Mouse (Mus musculus) left cerebral cortex, postnatal 36 days (tissue): ENCODE results near the gene Gm10392. TPM values are rescaled to one million over a fixed set of nuclear protein-coding genes. Genes with fewer than 3 reads are reported as not detected.

ENCODE experiments used
- DNase-seq, 2 experiments: peaks; one replicate each; pipeline ENCODE4 v3.0.0; 2021 to 2022; ENCODE audit warnings: low spot score in 2 of 2, mixed read lengths in 1 of 2
- intact Hi-C: fragments of 180-260 bp; cut with DNase I; formaldehyde crosslinking; loops from one replicate; pipeline ENCODE4 v1.15.1; 2025
- total RNA-seq, 2 experiments: library from RNA; stranded (reverse); gene quantifications; 2 replicates each; pipeline ENCODE4 v1.2.3; 2021

The Gm10392 gene
- total RNA-seq, 2 experiments from 2014 or later = not detected

DNA sequence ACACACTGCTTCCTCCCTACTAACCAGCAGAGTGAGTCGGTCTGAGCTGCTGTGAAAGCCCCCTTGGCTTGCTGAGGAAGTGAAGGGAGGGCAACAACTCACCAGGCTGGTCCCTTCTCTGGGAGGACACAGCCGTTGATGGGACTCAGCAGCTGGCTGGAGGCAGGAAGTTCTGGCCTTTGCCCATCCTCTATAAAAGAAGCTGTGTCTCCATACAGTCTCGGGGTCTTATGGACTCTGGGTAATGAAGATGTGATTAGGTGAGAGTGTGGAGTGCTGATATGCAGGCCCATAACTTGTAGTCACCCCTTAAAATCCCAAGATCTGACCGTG, 24.7 kb downstream of the Gm10392 start:
- DNase-seq = no peak

DNA sequence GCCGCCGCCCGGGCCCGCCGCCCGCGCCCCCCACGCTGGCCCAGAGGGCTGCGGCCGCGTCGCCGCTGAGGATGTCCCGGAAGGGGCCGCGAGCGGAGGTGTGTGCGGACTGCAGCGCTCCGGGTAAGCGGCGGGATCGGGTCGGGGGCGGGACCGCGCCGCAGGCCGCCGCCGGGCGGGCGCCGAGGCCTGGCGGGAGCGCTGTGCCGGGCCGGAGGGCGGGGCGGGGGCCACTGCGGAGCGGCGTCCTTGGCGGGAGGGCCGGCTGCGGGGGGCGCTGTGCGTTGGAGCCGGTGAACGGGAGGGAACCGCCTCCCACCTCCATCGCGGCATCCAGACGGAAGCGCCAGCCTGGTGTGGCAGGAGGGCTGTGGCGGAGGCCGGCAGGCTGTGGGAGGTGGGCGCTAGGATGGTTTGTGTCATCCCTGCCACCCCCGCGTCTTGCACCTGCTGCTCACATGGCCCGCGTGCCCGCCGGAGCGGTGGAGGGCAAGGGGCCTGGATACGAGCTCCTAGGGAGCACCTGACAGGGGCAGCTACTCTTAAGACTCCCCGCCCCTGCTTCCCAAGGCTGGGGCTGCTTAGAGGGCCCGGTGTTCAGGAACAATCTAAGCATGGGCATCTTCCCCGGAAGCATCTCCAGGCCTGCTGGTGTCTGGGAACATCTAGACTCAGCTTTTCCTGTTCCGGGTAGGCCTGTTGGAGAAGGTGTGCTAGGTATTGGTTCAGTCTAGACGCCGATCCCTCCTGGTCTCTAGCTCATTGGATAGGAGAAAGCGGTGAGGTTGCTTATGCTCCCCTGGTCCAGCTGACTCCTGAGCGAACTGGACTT, 25.3 kb downstream of the Gm10392 start, which contains the start of gene Git1:
TSS of gene Git1 (plus strand) at position 51 of the 832 bp plus-strand sequence.
- peak; percentile 76 to 79 for DNase-seq
- intact Hi-C loops = loop anchor here (2.0 kb wide), 1 partner anchor 131 kb away; no protein-coding TSS in a partner anchor

More for the DNA sequence above, 24.7 kb downstream of the Gm10392 start:
- intact Hi-C loops = no loop called here

GRCm38 (mm10) chr11:77492911-77493332, 26.1 kb downstream of the Gm10392 start:
- intact Hi-C loops = loop anchor here (2.0 kb wide), 1 partner anchor 132 kb away; no protein-coding TSS in a partner anchor
- DNase-seq = peak; percentile 88 to 93

DNA sequence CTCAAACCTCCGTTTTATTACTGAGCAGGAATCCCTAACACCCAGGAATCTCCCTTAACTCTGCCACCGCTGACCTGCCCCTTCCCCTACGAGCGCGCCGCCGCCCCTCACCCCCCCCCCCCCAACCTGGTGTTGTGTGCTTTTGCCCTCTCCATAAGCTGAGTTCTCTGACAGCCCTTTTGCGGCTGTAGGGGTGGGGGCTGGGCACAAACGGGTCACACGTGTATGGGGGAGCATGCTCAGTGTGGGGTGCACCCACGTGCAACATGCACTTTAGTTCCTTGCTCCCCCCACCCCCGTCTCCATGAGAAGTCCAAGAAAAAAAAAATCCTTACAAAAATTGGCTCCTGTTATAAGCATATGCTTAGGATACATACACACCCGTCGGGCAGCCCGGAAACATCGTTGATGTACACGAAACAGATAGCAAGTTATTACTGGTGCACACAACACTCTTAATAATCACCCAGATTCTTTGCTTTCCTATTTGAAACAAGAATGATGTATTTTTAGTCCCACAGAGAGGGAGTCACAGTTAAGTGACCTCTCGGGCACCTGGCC, 26.6 kb downstream of the Gm10392 start:
- DNase-seq = peak; percentile 65 to 67
- intact Hi-C loops = loop anchor here (2.0 kb wide), 1 partner anchor 132 kb away; no protein-coding TSS in a partner anchor

GRCm38 (mm10) chr11:77491502-77492291, 27.3 kb downstream of the Gm10392 start:
- intact Hi-C loops = loop anchor here (2.0 kb wide), 1 partner anchor 133 kb away; no protein-coding TSS in a partner anchor
- peak; percentile 70 to 75 for DNase-seq

GRCm38 (mm10) chr11:77491123-77491501, 27.9 kb downstream of the Gm10392 start:
- intact Hi-C loops = no loop called here
- DNase-seq = peak; percentile 89 to 90

DNA sequence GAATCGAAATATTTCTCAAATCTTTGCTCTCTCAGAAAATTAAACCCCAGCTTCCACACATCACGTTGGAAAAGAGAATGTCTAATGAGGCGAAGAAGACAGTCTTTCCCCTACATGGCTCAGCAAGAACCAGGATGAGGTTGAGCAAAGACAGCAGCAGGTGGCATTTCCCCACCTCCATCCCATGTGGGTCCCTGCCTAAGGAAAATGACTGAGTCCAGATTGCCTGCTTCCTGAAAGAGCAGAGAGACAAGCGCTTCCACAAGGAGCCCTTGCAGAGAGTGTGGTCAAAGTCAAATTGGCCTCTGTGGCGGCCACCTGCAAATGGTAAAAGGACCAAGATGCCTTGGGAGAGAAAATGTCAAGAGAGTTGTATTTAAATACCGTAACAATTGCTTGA, 28.5 kb downstream of the Gm10392 start:
- intact Hi-C loops = no loop called here

GRCm38 (mm10) chr11:77489591-77490235, 29.3 kb downstream of the Gm10392 start, which contains the start of gene Ankrd13b:
TSS of gene Ankrd13b (minus strand) at chr11:77489678.
- intact Hi-C loops = no loop called here
- DNase-seq = peak; percentile 84 to 85

More for the DNA sequence above, 28.5 kb downstream of the Gm10392 start:
- no peak for DNase-seq

DNA sequence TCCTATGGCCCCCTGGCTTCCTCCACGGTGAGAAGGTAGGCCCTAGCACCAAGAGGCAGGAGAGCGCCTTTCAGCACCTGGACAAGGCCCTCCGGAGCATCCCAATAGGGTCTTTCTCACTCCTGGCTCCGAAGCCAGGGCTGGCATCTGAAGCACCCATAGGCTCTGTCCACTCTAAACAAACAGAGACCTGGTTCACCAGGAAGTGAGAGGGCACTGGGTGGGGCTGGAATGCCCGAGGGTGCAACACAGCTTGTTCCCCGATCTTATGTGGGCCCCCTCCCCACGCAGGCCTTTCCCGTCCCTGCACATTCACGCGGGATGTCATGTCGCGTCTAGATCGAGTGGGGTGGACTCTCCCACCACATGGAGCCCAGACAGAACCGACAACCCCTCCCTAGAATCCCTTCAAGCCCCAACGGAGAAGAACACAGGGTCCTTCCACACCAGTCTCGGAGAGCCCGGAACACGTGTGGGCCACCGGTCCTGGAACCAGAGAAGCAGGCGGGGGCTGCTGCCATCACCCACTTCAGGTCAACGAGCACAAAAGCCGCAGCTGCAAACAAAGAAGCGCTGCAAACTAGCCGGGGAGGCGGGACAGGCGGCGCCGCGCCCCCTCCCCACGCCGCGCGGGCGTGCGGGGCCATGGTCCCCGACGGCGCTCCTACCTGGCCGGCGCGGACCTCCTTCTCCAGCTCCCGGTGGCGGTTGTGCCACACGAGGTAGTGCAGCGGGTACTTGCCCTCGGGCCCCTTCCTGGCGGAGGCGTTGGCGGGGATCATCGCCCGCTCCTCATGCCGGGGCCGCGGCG, 30.0 kb downstream of the Gm10392 start:
- no peak for DNase-seq
- intact Hi-C loops = no loop called here

DNA sequence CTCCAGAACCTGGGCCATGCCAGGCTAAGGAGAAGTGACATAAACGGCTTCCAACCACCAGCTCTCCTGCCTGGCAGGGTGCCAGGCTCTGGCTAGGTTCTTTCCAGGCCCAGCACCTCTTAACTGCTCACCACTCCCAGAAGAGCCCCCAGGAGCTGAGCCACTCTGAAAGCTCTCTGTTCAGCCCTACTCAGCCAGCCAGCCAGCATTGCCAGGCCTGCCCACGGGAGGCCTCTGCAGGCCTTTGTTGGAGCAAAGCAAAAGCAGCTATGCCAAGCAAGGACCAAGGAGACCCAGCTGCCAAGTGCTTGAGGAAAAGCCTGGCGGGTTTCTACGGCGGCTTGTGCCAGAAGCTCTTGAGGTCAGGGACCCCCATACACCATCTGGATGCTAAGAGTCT, 32.2 kb downstream of the Gm10392 start:
- no peak for DNase-seq
- intact Hi-C loops = no loop called here

GRCm38 (mm10) chr11:77485229-77485628, 33.8 kb downstream of the Gm10392 start:
- DNase-seq = no peak
- intact Hi-C loops = no loop called here

DNA sequence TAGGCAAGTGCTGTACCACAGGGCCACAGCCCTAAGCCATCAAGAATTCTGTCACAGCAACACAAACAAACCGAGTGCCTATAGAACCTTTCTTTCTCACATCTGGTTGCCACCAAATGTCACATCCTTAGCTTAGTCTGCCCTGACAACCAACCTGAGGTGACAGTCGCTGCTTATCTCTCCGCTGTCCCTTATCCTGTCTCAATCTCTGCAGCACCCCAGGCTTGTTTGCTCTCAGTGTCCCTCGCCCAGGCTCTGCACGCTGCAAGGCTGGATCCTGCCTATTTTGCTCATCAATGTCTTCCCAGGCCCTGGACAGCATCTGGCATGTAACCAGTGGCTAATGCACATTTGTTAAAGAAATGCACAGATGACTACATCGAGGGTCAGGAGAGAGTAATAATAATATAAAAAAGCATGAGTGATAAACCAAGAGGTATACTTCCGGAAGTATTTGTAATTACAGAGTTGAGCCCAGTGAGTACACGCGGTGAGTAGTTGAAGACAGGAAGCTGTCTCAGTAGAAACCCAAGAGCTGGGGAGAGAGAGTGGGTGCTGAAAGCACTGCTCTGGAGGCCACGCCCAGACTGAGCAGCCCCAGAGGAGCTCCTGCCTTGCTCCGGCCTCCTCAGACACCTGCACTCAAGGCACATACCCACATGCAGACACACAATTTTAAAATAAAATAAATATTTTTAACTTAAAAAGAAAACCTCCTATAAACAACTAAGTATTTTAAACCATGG, 35.3 kb downstream of the Gm10392 start:
- DNase-seq = no peak
- intact Hi-C loops = no loop called here

DNA sequence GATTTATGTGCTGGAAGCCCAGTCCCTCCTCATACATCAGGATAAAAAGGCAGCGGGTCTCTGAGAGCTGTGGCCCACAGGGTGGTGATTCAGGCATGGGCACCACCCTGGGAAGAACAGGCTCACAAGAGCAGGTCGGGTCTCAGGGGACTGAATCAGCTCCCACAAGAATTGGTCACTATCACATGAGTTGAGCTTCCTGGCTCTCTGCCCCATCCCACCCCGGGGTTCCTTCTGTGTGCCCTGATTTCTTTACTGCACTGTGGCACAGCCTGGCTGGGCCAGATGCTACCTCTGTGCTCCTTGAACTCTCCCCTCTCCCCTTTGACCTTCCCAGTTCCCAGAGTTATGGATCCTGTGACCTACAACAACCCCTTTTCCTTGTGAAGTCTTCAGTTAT, 36.0 kb downstream of the Gm10392 start:
- no peak for DNase-seq
- intact Hi-C loops = no loop called here

DNA sequence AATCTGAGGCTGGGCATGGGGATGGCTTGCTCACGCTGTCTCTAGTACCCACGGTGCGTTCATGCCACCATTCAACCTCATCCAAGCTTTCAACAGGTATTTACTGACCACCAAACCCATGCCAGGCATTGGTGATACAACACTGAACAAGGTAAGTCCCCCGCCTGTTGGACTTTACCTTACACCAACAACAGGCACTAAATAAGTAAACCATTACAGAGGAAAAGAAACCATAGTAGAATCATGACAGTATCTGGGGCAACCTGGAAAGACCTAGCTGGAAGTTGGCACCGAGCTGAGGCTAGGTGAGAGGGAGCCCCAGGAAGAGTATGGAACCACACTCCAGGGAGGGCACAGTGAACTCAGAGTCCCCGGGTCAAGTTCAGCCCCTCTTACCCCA, 42.1 kb downstream of the Gm10392 start:
- DNase-seq = no peak
- intact Hi-C loops = no loop called here

DNA sequence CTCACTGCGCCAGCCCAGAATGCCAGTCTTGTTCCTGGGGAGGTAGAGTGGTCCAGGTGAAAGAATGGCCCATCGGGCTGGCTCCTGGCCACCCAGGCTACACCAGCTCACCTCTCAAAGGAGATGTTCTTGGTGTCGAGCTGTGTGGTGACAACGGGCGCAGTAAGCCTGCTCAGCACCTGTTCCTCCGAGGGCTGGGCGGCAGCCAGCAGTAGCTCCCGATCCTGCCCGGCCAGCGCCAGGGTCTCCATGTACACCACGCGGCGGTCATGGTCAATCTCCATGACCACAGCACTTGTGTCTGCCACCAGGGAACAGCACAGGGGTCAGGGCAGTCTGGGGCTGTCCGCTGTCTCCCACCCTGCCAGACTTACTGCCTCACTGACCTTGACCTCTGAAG, 42.8 kb downstream of the Gm10392 start:
- no peak for DNase-seq
- intact Hi-C loops = no loop called here

- no peak for DNase-seq
- intact Hi-C loops = no loop called here
These were observed 46.2 kb downstream of the Gm10392 start for GRCm38 (mm10) chr11:77472775-77473174.

GRCm38 (mm10) chr11:77471407-77471806, 47.6 kb downstream of the Gm10392 start:
- intact Hi-C loops = no loop called here
- no peak for DNase-seq

DNA sequence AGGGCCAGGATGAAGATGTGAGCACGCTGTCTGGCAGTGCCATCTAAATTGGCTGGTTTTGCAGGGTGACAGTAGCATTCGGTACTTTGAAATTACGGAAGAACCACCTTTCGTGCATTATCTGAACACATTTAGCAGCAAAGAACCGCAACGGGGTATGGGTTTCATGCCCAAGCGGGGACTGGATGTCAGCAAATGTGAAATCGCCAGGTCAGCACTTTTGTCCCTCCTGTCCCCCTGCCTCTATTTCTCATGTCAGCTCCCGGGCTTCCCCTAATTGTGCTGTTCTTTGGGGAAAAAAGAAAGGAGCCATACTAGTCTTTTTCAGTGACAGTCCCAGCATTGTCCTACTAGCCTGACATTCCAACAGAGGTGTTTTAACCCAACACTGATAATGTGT, 50.6 kb downstream of the Gm10392 start:
- intact Hi-C loops = loop anchor here (10.0 kb wide), 1 partner anchor 364 kb away; no protein-coding TSS in a partner anchor
- DNase-seq = no peak
